ENCODE assay signal across 39 mouse cellular contexts in the genomic region with DNA sequence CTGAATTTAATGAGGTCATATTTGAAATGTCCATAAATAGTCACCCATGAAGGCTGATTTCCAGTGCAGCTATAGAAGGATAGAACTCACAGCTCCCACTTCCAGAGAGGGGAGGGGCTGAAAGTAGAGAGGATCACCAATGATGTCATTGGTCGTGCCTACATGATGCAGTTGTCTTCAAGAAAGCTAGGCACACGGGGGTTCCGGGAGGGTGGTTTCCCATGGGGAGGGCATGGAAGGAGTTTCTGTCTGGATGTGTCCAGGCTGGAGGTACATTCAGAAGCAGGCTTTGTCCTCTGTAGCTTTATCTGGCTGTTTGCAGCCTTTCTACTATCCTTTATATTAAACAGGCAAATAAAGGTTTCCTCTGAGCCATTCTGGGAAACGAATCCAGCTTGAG. TPM values are rescaled to one million over a fixed set of nuclear protein-coding genes. Genes with fewer than 3 reads are reported as not detected.
"Had no signal": no experiment of that assay in that cellular context is flagged by ENCODE, and none has a peak within 500 bp of the region (broad histone marks: within the 10 kb centered on the region; RNA-seq: fewer than 3 reads in every experiment).

No protein-coding gene starts in this region.

- H3K9me3 ChIP-seq: limb, embryonic 10.5 days; limb, embryonic 12.5 days; limb, embryonic 13.5 days; limb, embryonic 15.5 days; liver, embryonic 12.5 days; liver, embryonic 13.5 days; liver, embryonic 15.5 days; lung, embryonic 15.5 days; megakaryocyte, embryonic 14.5 days; midbrain, embryonic 10.5 days; midbrain, embryonic 12.5 days; midbrain, embryonic 13.5 days; midbrain, embryonic 15.5 days; neural tube, embryonic 12.5 days; neural tube, embryonic 13.5 days had no signal

- H3K9ac ChIP-seq: limb, embryonic 12.5 days; limb, embryonic 13.5 days; limb, embryonic 15.5 days; liver, embryonic 12.5 days; liver, embryonic 13.5 days; liver, embryonic 14.5 days; liver, embryonic 15.5 days; liver, postnatal 0 days; lung, embryonic 14.5 days; lung, embryonic 15.5 days; midbrain, embryonic 12.5 days; midbrain, embryonic 13.5 days; midbrain, embryonic 15.5 days; neural tube, embryonic 12.5 days; neural tube, embryonic 13.5 days had no signal

- DNase-seq: left cerebral cortex, postnatal 4 days; liver; liver, embryonic 13.5 days; liver, postnatal 0 days; lung, adult 18-20 months; lung, adult 2 months; lung, embryonic 14.5 days; lung, postnatal 10 days; lung, postnatal 14 days; lung, postnatal 36 days; lung, postnatal 4 days; midbrain, embryonic 14.5 days had no signal

- H3K27ac ChIP-seq: limb, embryonic 10.5 days; limb, embryonic 12.5 days; limb, embryonic 13.5 days; limb, embryonic 15.5 days; liver, embryonic 12.5 days; liver, embryonic 13.5 days; liver, embryonic 14.5 days; liver, embryonic 15.5 days; lung, embryonic 15.5 days; macrophage; midbrain, embryonic 10.5 days; midbrain, embryonic 12.5 days; midbrain, embryonic 13.5 days; midbrain, embryonic 15.5 days; neural tube, embryonic 12.5 days; neural tube, embryonic 13.5 days had no signal

- ATAC-seq: liver, embryonic 12.5 days; liver, postnatal 0 days; lung, postnatal 0 days; midbrain, embryonic 13.5 days; midbrain, embryonic 15.5 days; midbrain, embryonic 16.5 days had no signal

- H3K4me3 ChIP-seq: limb, embryonic 10.5 days; limb, embryonic 12.5 days; limb, embryonic 13.5 days; limb, embryonic 15.5 days; liver, embryonic 12.5 days; liver, embryonic 13.5 days; liver, embryonic 15.5 days; lung, embryonic 15.5 days; megakaryocyte, embryonic 14.5 days; midbrain, embryonic 10.5 days; midbrain, embryonic 12.5 days; midbrain, embryonic 13.5 days; midbrain, embryonic 15.5 days; myocyte; neural tube, embryonic 12.5 days; neural tube, embryonic 13.5 days had no signal

- H3K36me3 ChIP-seq: limb, embryonic 10.5 days; limb, embryonic 15.5 days; liver, embryonic 12.5 days; liver, embryonic 13.5 days; liver, embryonic 15.5 days; lung, embryonic 15.5 days; midbrain, embryonic 10.5 days; midbrain, embryonic 12.5 days; midbrain, embryonic 13.5 days; midbrain, embryonic 15.5 days; neural tube, embryonic 12.5 days; neural tube, embryonic 13.5 days had no signal

- H3K27me3 ChIP-seq: limb, embryonic 13.5 days; limb, embryonic 15.5 days; midbrain, embryonic 13.5 days; midbrain, embryonic 15.5 days had no signal

- H3K4me2 ChIP-seq: limb, embryonic 12.5 days; limb, embryonic 13.5 days; limb, embryonic 15.5 days; liver, embryonic 11.5 days; liver, embryonic 12.5 days; liver, embryonic 13.5 days; liver, embryonic 15.5 days; lung, embryonic 14.5 days; lung, embryonic 15.5 days; midbrain, embryonic 11.5 days; midbrain, embryonic 12.5 days; midbrain, embryonic 13.5 days; midbrain, embryonic 15.5 days; neural tube, embryonic 12.5 days; neural tube, embryonic 13.5 days had no signal

RNA-seq across cellular contexts. Expression of gene Zkscan16, which starts 5.0 kb away (rescaled TPM):
- total RNA-seq: liver, adult 2 months; megakaryocyte progenitor cell, adult 5-6 weeks; megakaryocyte, adult 5-6 weeks; megakaryocyte-erythroid progenitor cell, adult 5-6 weeks; monocyte, adult 5-6 weeks had no signal
- polyA plus RNA-seq: liver, adult 2 months; lung, adult 2 months; lung, postnatal 0 days; macrophage; myocyte had no signal

RNA-seq across cellular contexts. Expression of gene Gm20503, which starts 54.6 kb away (rescaled TPM):
- total RNA-seq: liver, adult 2 months; megakaryocyte, adult 5-6 weeks; megakaryocyte-erythroid progenitor cell, adult 5-6 weeks; midbrain, postnatal 0 days; monocyte, adult 5-6 weeks had no signal
- polyA plus RNA-seq: liver, adult 2 months; lung, adult 2 months; macrophage had no signal
